In the genomic region with DNA sequence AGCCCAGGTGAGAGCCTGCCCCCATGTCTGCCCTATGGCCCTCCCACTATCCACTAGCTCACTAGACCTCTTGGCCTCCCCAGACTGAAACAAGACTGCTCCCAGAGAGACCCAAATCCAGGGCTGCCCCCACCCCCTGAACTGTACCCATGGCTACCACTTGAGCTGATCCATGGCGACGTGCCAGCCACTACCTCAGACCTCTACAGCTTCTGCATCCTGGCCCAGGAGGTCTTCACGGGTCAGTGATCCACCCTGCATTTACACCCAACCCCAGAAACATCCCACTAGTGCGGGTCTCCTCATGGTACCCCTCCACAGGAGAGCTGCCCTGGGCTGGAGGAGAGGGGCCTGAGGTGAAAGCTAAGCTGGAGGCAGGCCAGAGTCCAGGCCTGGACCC, we compare ENCODE assay signal across 14 mouse cellular contexts. TPM values are rescaled to one million over a fixed set of nuclear protein-coding genes. Genes with fewer than 3 reads are reported as not detected.
A peak's percentile ranks its signal among the peaks of the same experiment; 100 is the strongest.
DNase-seq lines count a peak whose midpoint lies in the region; ATAC-seq and TF ChIP-seq lines count a peak whose summit lies in the region.
"Had no signal": no experiment of that assay in that cellular context is flagged by ENCODE, and none has a peak within 500 bp of the region (broad histone marks: within the 10 kb centered on the region; RNA-seq: fewer than 3 reads in every experiment).

No protein-coding gene starts in this region.

- peaks cover 27% of the 10 kb centered on the region for H3K36me3 ChIP-seq in forebrain, postnatal 0 days (ENCODE audit: insufficient read depth)
- peaks cover 16% of the 10 kb centered on the region; the same call in 1 of the 2 replicates for H3K36me3 ChIP-seq in intestine, postnatal 0 days (ENCODE audit: control insufficient read depth, insufficient read depth)

- H3K9ac ChIP-seq in forebrain, postnatal 0 days: no peak overlapping the region
- no peak overlapping the region for H3K9ac ChIP-seq in intestine, postnatal 0 days (ENCODE audit: low read depth, low read length)
- H3K9ac ChIP-seq: neural tube, embryonic 12.5 days had no signal

- no peak overlapping the region for H3K4me3 ChIP-seq in cerebellum, adult 2 months (replicated peaks; ENCODE audit: insufficient read depth, low read depth, low read length)
- H3K4me3 ChIP-seq in forebrain, postnatal 0 days (ENCODE audit: low read depth, low read length): no peak overlapping the region
- no peak overlapping the region for H3K4me3 ChIP-seq in intestine, postnatal 0 days (ENCODE audit: low read depth, low read length)
- H3K4me3 ChIP-seq: neural tube, embryonic 12.5 days had no signal

- no peaks in the 10 kb centered on the region for H3K27me3 ChIP-seq in cerebellum, adult 2 months (ENCODE audit: control insufficient read depth, insufficient read depth, low read length)
- H3K27me3 ChIP-seq in forebrain, postnatal 0 days (ENCODE audit: insufficient read depth, low read length): no peaks in the 10 kb centered on the region
- H3K27me3 ChIP-seq in intestine, postnatal 0 days (replicated peaks; ENCODE audit: control insufficient read depth, insufficient read depth, low read length): no peaks in the 10 kb centered on the region

- TF ChIP-seq POLR2A in cerebellum, adult 2 months (IDR thresholded peaks at IDR 0.05; ENCODE audit: borderline replicate concordance, insufficient read depth, low read length): no peak

- 34% methylated on average over 4 of the region's 4 CpGs for WGBS in cerebellum, adult 2 months
- 60% methylated on average over 4 of the region's 4 CpGs for WGBS in forebrain, postnatal 0 days
- 74% methylated on average over 4 of the region's 4 CpGs for WGBS in intestine, postnatal 0 days

- H3K4me2 ChIP-seq in forebrain, postnatal 0 days (ENCODE audit: low read depth): no peak overlapping the region
- no peak overlapping the region for H3K4me2 ChIP-seq in intestine, postnatal 0 days (replicated peaks; ENCODE audit: low read depth)
- H3K4me2 ChIP-seq: neural tube, embryonic 12.5 days had no signal

- H3K27ac ChIP-seq in cerebellum, adult 2 months (ENCODE audit: insufficient read depth, low read length): no peak overlapping the region
- no peak overlapping the region for H3K27ac ChIP-seq in forebrain, postnatal 0 days (ENCODE audit: low read depth, low read length)
- H3K27ac ChIP-seq in intestine, postnatal 0 days (ENCODE audit: low read depth, low read length): no peak overlapping the region

- TF ChIP-seq CTCF in cerebellum, adult 2 months (IDR thresholded peaks at IDR 0.05; ENCODE audit: borderline replicate concordance, insufficient read depth, low read depth, low read length): no peak
- no peak for TF ChIP-seq CTCF in forebrain, postnatal 0 days (IDR thresholded peaks at IDR 0.05; ENCODE audit: low read depth)
- no peak for TF ChIP-seq CTCF in intestine, postnatal 0 days (IDR thresholded peaks at IDR 0.05; ENCODE audit: low read depth)

- peak; percentile 30 for ATAC-seq in forebrain, postnatal 0 days
- ATAC-seq in intestine, postnatal 0 days: no peak

- intact Hi-C loops in heart, postnatal 36 days (cut with DNase I): no loop called here

- H3K9me3 ChIP-seq in forebrain, postnatal 0 days (ENCODE audit: low read length): no peaks in the 10 kb centered on the region
- no peaks in the 10 kb centered on the region for H3K9me3 ChIP-seq in intestine, postnatal 0 days (ENCODE audit: control insufficient read depth)
- H3K9me3 ChIP-seq: G1E; neural tube, embryonic 12.5 days had no signal

- DNase-seq in cerebellum, adult 8-10 months: peak; percentile 33
- DNase-seq in cerebellum, adult 2 months: no peak
- DNase-seq in MN1 (ENCODE audit: low spot score): peak; percentile 48
- DNase-seq in forebrain, postnatal 0 days: peak; percentile 33
- DNase-seq in kidney, postnatal 36 days: peak; percentile 34 to 50
- no peak for DNase-seq in gastrocnemius, postnatal 10 days
- no peak for DNase-seq in heart, postnatal 36 days
- DNase-seq: lung, postnatal 4 days; thymus, adult 2 months had no signal

- peaks cover 25% of the 10 kb centered on the region for H3K4me1 ChIP-seq in cerebellum, adult 2 months (ENCODE audit: control insufficient read depth, insufficient read depth, low read length)
- H3K4me1 ChIP-seq in forebrain, postnatal 0 days (ENCODE audit: insufficient read depth): no peaks in the 10 kb centered on the region
- H3K4me1 ChIP-seq in intestine, postnatal 0 days (replicated peaks; ENCODE audit: control insufficient read depth, insufficient read depth, low read length): no peaks in the 10 kb centered on the region

RNA-seq across cellular contexts. Expression of gene Arhgap33, which starts 14.5 kb away (rescaled TPM):
- polyA plus RNA-seq in cerebellum, adult 2 months (2012; rRNA removed): 38.5 and 39.8 TPM in 2 replicates
- 52.4 and 58.5 TPM in 2 replicates for total RNA-seq in forebrain, postnatal 0 days (2014; rRNA removed)
- 128 and 145 TPM in 2 replicates for polyA plus RNA-seq in forebrain, postnatal 0 days (2015; fragmentation: Nextera tagmentation; extraction: Ambion mirVana)
- polyA plus RNA-seq in intestine, postnatal 0 days (2015; fragmentation: Nextera tagmentation; extraction: Ambion mirVana): 2.6 and 2.8 TPM in 2 replicates
- total RNA-seq in gastrocnemius, postnatal 10 days (2021): 1 to 10 TPM; 3.2 to 4.8 TPM
- total RNA-seq in heart, postnatal 36 days (2021): under 1 TPM; 0.56 to 0.89 TPM

RNA-seq across cellular contexts. Expression of gene Prodh2, which starts 27.0 kb away (rescaled TPM):
- polyA plus RNA-seq in cerebellum, adult 2 months (2012; rRNA removed): not detected in 2 replicates
- total RNA-seq in forebrain, postnatal 0 days (2014; rRNA removed): not detected in 2 replicates
- not detected in 2 replicates for polyA plus RNA-seq in forebrain, postnatal 0 days (2015; fragmentation: Nextera tagmentation; extraction: Ambion mirVana)
- 3.9 and 5.4 TPM in 2 replicates for polyA plus RNA-seq in intestine, postnatal 0 days (2015; fragmentation: Nextera tagmentation; extraction: Ambion mirVana)
- total RNA-seq in gastrocnemius, postnatal 10 days (2021): not detected
- total RNA-seq in heart, postnatal 36 days (2021): not detected
- total RNA-seq: G1E; gastrocnemius, adult 8-10 months had no signal
- polyA plus RNA-seq: G1E; heart, postnatal 0 days; neural tube, embryonic 12.5 days had no signal

RNA-seq across cellular contexts. Expression of gene Hspb6, which starts 31.6 kb away (rescaled TPM):
- polyA plus RNA-seq in cerebellum, adult 2 months (2012; rRNA removed): 23.8 and 24.3 TPM in 2 replicates
- total RNA-seq in forebrain, postnatal 0 days (2014; rRNA removed): 2.9 and 4.1 TPM in 2 replicates
- polyA plus RNA-seq in forebrain, postnatal 0 days (2015; fragmentation: Nextera tagmentation; extraction: Ambion mirVana): 12.7 and 14.0 TPM in 2 replicates
- polyA plus RNA-seq in intestine, postnatal 0 days (2015; fragmentation: Nextera tagmentation; extraction: Ambion mirVana): 50.6 and 55.7 TPM in 2 replicates
- 100 to 1,000 TPM; 304 to 323 TPM for total RNA-seq in gastrocnemius, postnatal 10 days (2021)
- 100 to 1,000 TPM; 749 to 757 TPM for total RNA-seq in heart, postnatal 36 days (2021)

RNA-seq across cellular contexts. Expression of gene Proser3, which starts 31.7 kb away (rescaled TPM):
- polyA plus RNA-seq in cerebellum, adult 2 months (2012; rRNA removed): 5.6 and 7.4 TPM in 2 replicates
- 9.0 and 14.8 TPM in 2 replicates for total RNA-seq in forebrain, postnatal 0 days (2014; rRNA removed)
- 2.2 and 3.8 TPM in 2 replicates for polyA plus RNA-seq in forebrain, postnatal 0 days (2015; fragmentation: Nextera tagmentation; extraction: Ambion mirVana)
- polyA plus RNA-seq in intestine, postnatal 0 days (2015; fragmentation: Nextera tagmentation; extraction: Ambion mirVana): 1.9 and 2.0 TPM in 2 replicates
- 1 to 10 TPM; 3.8 to 6.2 TPM for total RNA-seq in gastrocnemius, postnatal 10 days (2021)
- total RNA-seq in heart, postnatal 36 days (2021): 1 to 10 TPM; 3.3 to 5.4 TPM

RNA-seq across cellular contexts. Expression of gene Lin37, which starts 39.2 kb away (rescaled TPM):
- polyA plus RNA-seq in cerebellum, adult 2 months (2012; rRNA removed): 60.2 and 62.5 TPM in 2 replicates
- 16.0 and 19.2 TPM in 2 replicates for total RNA-seq in forebrain, postnatal 0 days (2014; rRNA removed)
- 49.5 and 53.0 TPM in 2 replicates for polyA plus RNA-seq in forebrain, postnatal 0 days (2015; fragmentation: Nextera tagmentation; extraction: Ambion mirVana)
- polyA plus RNA-seq in intestine, postnatal 0 days (2015; fragmentation: Nextera tagmentation; extraction: Ambion mirVana): 31.4 and 33.9 TPM in 2 replicates
- 10 to 100 TPM; 11.0 to 16.3 TPM for total RNA-seq in gastrocnemius, postnatal 10 days (2021)
- 10 to 100 TPM; 13.4 to 16.0 TPM for total RNA-seq in heart, postnatal 36 days (2021)

Comparison
In these comparisons a context has a peak if more than half of its experiments do, and no peak if none do; other contexts are left out.
1. DNase-seq: peak in cerebellum, adult 8-10 months (single experiment), MN1 (single experiment), forebrain, postnatal 0 days (single experiment) and kidney, postnatal 36 days (2 of 2); none in cerebellum, adult 2 months (0 of 2), gastrocnemius, postnatal 10 days (single experiment) and heart, postnatal 36 days (0 of 2).
2. RNA of gene Hspb6, which starts 31.6 kb away (total RNA-seq): 749 to 757 TPM in heart, postnatal 36 days and 304 to 323 TPM in gastrocnemius, postnatal 10 days; 2.9 to 4.1 TPM in forebrain, postnatal 0 days; every median in the first group is over 10 times any median in the second.